Mouse (Mus musculus) ovary, adult 18-20 months (tissue): ENCODE measurements at regions not wholly inside any gene's neighbourhood (a gene's known extent, or its start where the extent isn't known, plus 50 kb on each side); places are given as distances from the start of the nearest gene placed in this dataset.

Experiments
- DNase-seq: peaks from one replicate; pipeline ENCODE4 v3.0.0; 2022; ENCODE audit warnings: low spot score, mixed read lengths

DNA sequence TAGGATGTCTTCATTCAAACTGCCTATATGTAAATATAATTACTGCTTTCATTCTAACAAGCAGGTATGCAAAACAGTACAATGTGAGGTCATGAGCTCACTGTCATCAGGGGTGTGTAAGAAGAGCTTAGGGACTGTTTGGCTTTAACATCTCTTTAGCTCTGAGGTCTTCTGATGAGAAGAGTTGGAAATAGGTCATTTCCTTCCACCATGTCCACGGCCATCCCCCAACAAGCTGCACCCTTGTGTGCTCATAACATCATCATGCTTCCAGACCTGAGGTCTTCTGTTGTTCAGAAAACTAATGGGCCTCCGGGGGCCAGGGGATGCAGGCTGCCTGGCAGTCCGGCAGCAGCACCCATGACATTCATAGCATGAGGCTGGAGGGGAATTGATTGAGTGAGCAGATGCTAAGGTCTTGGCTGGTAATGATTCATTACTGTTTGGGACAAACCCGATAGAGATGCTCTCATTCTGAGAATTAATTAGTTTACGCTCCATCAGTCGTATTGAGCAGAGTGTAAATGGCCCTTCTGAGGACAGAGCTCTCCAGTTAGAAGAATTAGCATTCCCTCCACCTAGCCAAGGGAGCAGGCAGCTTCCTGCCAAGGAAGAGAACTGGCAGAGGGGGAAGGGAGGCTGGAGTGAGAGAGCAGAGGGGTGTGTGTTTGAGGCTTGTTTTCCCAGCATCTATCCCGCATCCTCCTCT, 64.0 kb downstream of the Rps24 start:
- no peak for DNase-seq

DNA sequence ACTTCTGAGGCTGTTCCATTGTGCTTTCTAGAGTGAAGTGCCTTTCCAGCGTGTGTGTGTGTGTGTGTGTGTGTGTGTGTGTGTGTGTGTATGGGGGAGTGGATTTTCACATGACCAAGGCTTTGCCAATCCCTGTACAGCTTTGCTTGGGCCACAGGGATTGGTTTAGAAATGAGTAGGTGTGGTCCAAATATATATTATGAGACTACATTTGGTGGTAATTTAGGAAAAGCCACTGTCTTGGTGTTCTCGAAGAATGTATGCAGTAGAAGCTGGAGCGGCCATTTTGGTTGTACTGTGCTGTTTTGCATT, 64.5 kb downstream of the Rps24 start:
- no peak for DNase-seq

GRCm38 (mm10) chr14:24564801-24565624, 78.1 kb downstream of the Rps24 start:
- no peak for DNase-seq

GRCm38 (mm10) chr14:24565718-24566322, 78.9 kb downstream of the Rps24 start:
- DNase-seq, result no peak

GRCm38 (mm10) chr14:24575111-24575510, 88.2 kb downstream of the Rps24 start:
- DNase-seq, result no peak

GRCm38 (mm10) chr14:24578535-24579111, 91.7 kb downstream of the Rps24 start:
- DNase-seq, result peak; percentile 17

DNA sequence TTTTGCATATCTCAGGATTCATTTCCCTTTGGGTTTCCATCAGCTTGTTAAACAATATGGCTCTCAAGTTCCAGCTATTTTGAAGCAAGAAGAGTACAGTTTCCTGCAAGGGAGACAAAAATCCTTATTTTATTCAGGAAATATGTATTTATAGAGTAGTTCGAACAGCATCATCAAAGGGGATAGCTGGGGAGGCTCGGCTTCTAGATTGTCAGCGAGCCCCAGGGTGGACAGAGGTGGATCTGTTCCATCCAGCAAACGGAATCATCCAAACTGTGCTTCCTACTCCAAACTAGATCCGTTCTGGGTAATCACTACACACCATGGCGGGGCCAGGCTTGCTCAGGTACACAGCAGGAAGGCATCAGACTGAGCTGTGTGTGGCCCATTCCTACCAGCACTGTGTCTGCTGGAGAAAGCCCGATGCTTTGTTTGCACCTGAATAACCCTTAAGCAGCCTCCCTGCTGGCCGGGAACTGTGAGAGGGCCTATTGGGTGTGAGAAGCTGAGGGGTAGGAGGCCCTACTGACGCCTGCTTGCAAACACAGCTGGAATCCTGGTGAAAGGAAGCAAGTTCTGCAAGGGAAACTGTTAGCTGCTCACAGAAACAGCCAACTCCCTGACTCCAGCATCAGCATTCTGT, 92.3 kb downstream of the Rps24 start:
- DNase-seq, result no peak

DNA sequence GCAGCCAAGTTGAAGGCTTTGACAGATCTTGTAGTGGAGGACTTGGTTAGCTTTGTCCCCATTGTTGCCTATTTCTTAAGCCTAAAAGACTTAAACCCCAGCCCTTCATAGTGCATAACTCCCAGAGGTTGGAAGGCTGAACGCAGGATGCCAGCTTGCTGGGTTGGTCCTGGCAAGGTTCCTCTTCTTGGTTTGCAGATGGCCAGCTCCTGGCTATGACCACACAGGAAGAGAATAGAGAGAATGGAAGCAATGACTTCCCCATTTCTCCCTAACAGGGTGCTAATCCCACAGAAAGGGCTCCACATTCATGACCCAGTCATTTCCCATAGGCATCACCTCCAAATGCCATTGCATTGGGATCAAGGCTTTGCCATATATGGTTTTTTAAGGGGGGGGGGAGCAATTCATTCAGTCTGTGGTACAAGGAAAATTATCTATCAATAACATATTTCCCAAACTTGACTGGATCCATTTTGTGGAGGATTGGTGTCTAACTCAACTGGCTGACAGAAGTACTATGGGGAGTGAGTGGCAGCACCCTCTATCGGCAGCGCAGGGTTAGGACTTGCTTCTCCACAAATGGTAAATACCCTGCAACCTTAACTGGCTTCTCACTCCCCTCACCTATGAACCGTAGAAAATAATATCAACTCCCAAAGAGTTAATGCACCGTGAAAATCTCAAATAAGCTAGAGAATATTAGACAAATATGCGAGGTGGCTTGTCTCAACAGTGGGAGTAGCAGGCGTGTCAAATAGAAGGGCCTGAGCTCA, 99.4 kb downstream of the Rps24 start:
- DNase-seq, result no peak

GRCm38 (mm10) chr14:24586982-24587672, 100.2 kb downstream of the Rps24 start:
- DNase-seq, result peak; percentile 54

DNA sequence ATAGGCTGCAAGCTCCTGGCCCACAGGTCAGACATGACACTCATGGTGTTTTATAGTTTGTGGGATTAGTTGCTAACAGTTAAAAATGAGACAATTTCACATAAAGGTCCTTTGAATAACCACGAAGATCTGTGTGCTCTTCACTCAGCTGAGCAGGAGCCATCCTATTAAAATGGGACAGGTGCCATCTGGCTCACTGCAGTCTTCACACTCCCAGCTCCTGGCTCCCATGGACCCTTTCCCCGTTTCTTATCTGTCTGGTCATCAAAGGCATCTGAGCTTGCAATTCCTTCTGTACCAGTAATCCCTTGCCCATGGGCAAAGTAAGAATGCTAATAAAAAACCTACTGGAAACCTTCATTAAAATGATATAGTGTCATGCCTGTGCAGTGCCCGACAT, 101.1 kb downstream of the Rps24 start:
- no peak for DNase-seq

- no peak for DNase-seq
Observed at GRCm38 (mm10) chr14:24606444-24607173, 119.7 kb downstream of the Rps24 start.

- DNase-seq, result no peak
Observed at GRCm38 (mm10) chr14:24608356-24608755, 121.4 kb downstream of the Rps24 start.

GRCm38 (mm10) chr14:24612254-24612995, 125.5 kb downstream of the Rps24 start:
- no peak for DNase-seq

DNA sequence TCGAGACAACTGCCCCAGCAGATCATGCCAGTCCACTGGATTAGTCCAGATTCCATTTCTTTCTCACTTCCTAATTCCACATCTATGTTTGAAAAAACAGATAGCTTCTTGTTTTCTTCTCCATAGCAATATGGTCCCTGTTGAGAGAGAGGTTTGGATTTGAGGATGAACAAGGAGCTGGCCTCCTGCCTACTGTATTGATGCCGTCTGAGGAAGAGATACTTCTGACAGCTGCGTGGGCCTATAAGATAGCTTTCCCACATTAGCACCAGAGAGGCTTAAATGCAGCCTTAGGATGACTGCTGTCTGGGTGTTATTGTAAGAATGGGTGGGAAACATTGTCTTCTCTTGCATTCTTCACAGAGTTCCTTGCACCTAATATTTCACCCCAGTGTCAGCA, 128.9 kb downstream of the Rps24 start:
- no peak for DNase-seq

- DNase-seq, result no peak
Observed at GRCm38 (mm10) chr14:24616306-24617125, 129.6 kb downstream of the Rps24 start.

GRCm38 (mm10) chr14:24617126-24617375, 130.1 kb downstream of the Rps24 start:
- DNase-seq, result no peak

GRCm38 (mm10) chr14:24617393-24617861, 130.5 kb downstream of the Rps24 start:
- no peak for DNase-seq

- DNase-seq, result no peak
Observed at GRCm38 (mm10) chr14:24618226-24619038, 131.5 kb downstream of the Rps24 start.
